ENCODE assay signal across 8 mouse cellular contexts in genomic region chr8:48555546-48556141, GRCm38 (mm10).
DNase-seq lines count a peak whose midpoint lies in the region; ATAC-seq and TF ChIP-seq lines count a peak whose summit lies in the region.

No protein-coding gene starts in this region.

- H3K4me1 ChIP-seq in ES-Bruce4 (ENCODE audit: control insufficient read depth, insufficient read depth, low read length): no peaks in the 10 kb centered on the region
- peaks cover 10% of the 10 kb centered on the region for H3K4me1 ChIP-seq in embryonic facial prominence, embryonic 13.5 days
- no peaks in the 10 kb centered on the region for H3K4me1 ChIP-seq in heart, embryonic 11.5 days (ENCODE audit: control insufficient read depth, insufficient read depth, low read length)
- H3K4me1 ChIP-seq in liver, embryonic 13.5 days (replicated peaks): no peaks in the 10 kb centered on the region

- H3K36me3 ChIP-seq in ES-Bruce4 (ENCODE audit: control insufficient read depth, insufficient read depth, low read length, poor library complexity, severe bottlenecking): no peaks in the 10 kb centered on the region
- H3K36me3 ChIP-seq in embryonic facial prominence, embryonic 13.5 days: no peaks in the 10 kb centered on the region
- H3K36me3 ChIP-seq in heart, embryonic 11.5 days (ENCODE audit: control insufficient read depth, insufficient read depth, low read length): no peaks in the 10 kb centered on the region
- H3K36me3 ChIP-seq in liver, embryonic 13.5 days: no peaks in the 10 kb centered on the region

- DNase-seq in adrenal gland, postnatal 10 days: peak; percentile 52
- peak; percentile 41 for DNase-seq in kidney, postnatal 14 days
- DNase-seq in liver, embryonic 13.5 days: peak; percentile 1
- DNase-seq in right cerebral cortex, adult 18-20 months: peak; percentile 67
- DNase-seq in thymus, postnatal 25 days: no peak

- TF ChIP-seq EP300 in ES-Bruce4 (IDR thresholded peaks at IDR 0.05; ENCODE audit: insufficient read depth, low read depth, low read length): no peak

- no peaks in the 10 kb centered on the region for H3K9me3 ChIP-seq in ES-Bruce4 (replicated peaks; ENCODE audit: control insufficient read depth, insufficient read depth, low read length, poor library complexity, severe bottlenecking)
- no peaks in the 10 kb centered on the region for H3K9me3 ChIP-seq in embryonic facial prominence, embryonic 13.5 days
- no peaks in the 10 kb centered on the region for H3K9me3 ChIP-seq in heart, embryonic 11.5 days (replicated peaks; ENCODE audit: control insufficient read depth, low read length)
- H3K9me3 ChIP-seq in liver, embryonic 13.5 days (replicated peaks): no peaks in the 10 kb centered on the region

- WGBS in embryonic facial prominence, embryonic 13.5 days: under 1% methylated on average over 52 of the region's 55 CpGs
- WGBS in heart, embryonic 11.5 days (ENCODE audit: insufficient replicate concordance): under 1% methylated on average over 49 of the region's 55 CpGs
- under 1% methylated on average over 41 of the region's 55 CpGs for WGBS in liver, embryonic 13.5 days (ENCODE audit: insufficient replicate concordance)

- TF ChIP-seq POLR2A in ES-Bruce4 (IDR thresholded peaks at IDR 0.05; ENCODE audit: insufficient read depth, low read length): no peak

- peak overlapping the region; percentile 91 for H3K9ac ChIP-seq in ES-Bruce4 (ENCODE audit: low read depth, poor library complexity, severe bottlenecking)
- peak overlapping the region; percentile 92 for H3K9ac ChIP-seq in embryonic facial prominence, embryonic 13.5 days
- H3K9ac ChIP-seq in heart, embryonic 11.5 days (ENCODE audit: low read depth, low read length): peak overlapping the region; percentile 83
- H3K9ac ChIP-seq in liver, embryonic 13.5 days: peak overlapping the region; percentile 43; the same call in 1 of the 2 replicates

- no peak for TF ChIP-seq CTCF in ES-Bruce4 (IDR thresholded peaks at IDR 0.05; ENCODE audit: low read depth, low read length)

- ATAC-seq in embryonic facial prominence, embryonic 13.5 days (ENCODE audit: insufficient number of reproducible peaks, insufficient read depth, low FRiP score, low TSS enrichment, low read depth): peak; percentile 77
- ATAC-seq in heart, embryonic 11.5 days (replicated peaks; ENCODE audit: insufficient number of reproducible peaks, low FRiP score, low TSS enrichment): peak; percentile 70
- peak; percentile 65 for ATAC-seq in liver, embryonic 13.5 days (ENCODE audit: low read depth)

- H3K27me3 ChIP-seq in ES-Bruce4 (ENCODE audit: control insufficient read depth, insufficient read depth, low read length, poor library complexity, severe bottlenecking): 0 out of 2 replicates have a peak, but pooled peaks cover 1% of the 10 kb centered on the region
- H3K27me3 ChIP-seq in embryonic facial prominence, embryonic 13.5 days: no peaks in the 10 kb centered on the region
- H3K27me3 ChIP-seq in heart, embryonic 11.5 days (ENCODE audit: control insufficient read depth, insufficient read depth, low read length): no peaks in the 10 kb centered on the region
- H3K27me3 ChIP-seq in liver, embryonic 13.5 days: peaks cover 37% of the 10 kb centered on the region

- peak overlapping the region; percentile 79 for H3K27ac ChIP-seq in ES-Bruce4 (ENCODE audit: insufficient read depth, low read length)
- H3K27ac ChIP-seq in embryonic facial prominence, embryonic 13.5 days: peak overlapping the region; percentile 99
- peak overlapping the region; percentile 93 for H3K27ac ChIP-seq in heart, embryonic 11.5 days (ENCODE audit: low read depth, low read length)
- peak overlapping the region; percentile 63 for H3K27ac ChIP-seq in liver, embryonic 13.5 days

- peak overlapping the region; percentile 77 for H3K4me2 ChIP-seq in embryonic facial prominence, embryonic 13.5 days
- H3K4me2 ChIP-seq in heart, embryonic 11.5 days: peak overlapping the region; percentile 87
- H3K4me2 ChIP-seq in liver, embryonic 13.5 days: peak overlapping the region; percentile 57

- H3K4me3 ChIP-seq in ES-Bruce4 (ENCODE audit: low read depth, low read length): peak overlapping the region; percentile 86
- peak overlapping the region; percentile 79 for H3K4me3 ChIP-seq in embryonic facial prominence, embryonic 13.5 days
- peak overlapping the region; percentile 76 for H3K4me3 ChIP-seq in heart, embryonic 11.5 days (ENCODE audit: low read depth, low read length)
- H3K4me3 ChIP-seq in liver, embryonic 13.5 days (replicated peaks): peak overlapping the region; percentile 60
